Mouse (Mus musculus) kidney, embryonic 16.5 days (tissue): Measurements from ENCODE around the gene Myoz2. TPM values are rescaled to one million over a fixed set of nuclear protein-coding genes. Genes with fewer than 3 reads are reported as not detected.
A peak's percentile ranks its signal among the peaks of the same experiment; 100 is the strongest.

Experiments
- ATAC-seq: fragments of 200-750 bp; cut with Nextera tagmentation; 2 replicates; pipeline ENCODE4 v1.8.0; 2017; ENCODE audit warnings: moderate TSS enrichment; ENCODE audit not compliant: low FRiP score, low TSS enrichment
- H3K27ac ChIP-seq: fragments of 300-500 bp; sonication (generic); 2 replicates; pipeline ENCODE4 v1.5.1; 2014; ENCODE audit warnings: low read length
- H3K27me3 ChIP-seq: fragments of 300-500 bp; sonication (generic); 2 replicates; pipeline ENCODE4 v1.6.1; 2014; ENCODE audit warnings: low read length, control low read depth, mixed read lengths; ENCODE audit not compliant: insufficient read depth
- H3K36me3 ChIP-seq: fragments of 300-500 bp; sonication (generic); 2 replicates; pipeline ENCODE4 v1.6.1; 2014; ENCODE audit warnings: low read length, control low read depth, mixed read lengths; ENCODE audit not compliant: insufficient read depth
- H3K4me1 ChIP-seq: fragments of 300-500 bp; sonication (generic); 2 replicates; pipeline ENCODE4 v1.6.1; 2014; ENCODE audit warnings: low read length, control low read depth, mixed read lengths; ENCODE audit not compliant: insufficient read depth
- H3K4me2 ChIP-seq: fragments of 300-500 bp; sonication (generic); replicated peaks from 2 replicates; pipeline ENCODE4 v1.6.1; 2014; ENCODE audit warnings: low read depth, low read length
- H3K4me3 ChIP-seq: fragments of 300-500 bp; sonication (generic); 2 replicates; pipeline ENCODE4 v1.5.1; 2014; ENCODE audit warnings: mild to moderate bottlenecking, low read length
- H3K9ac ChIP-seq: fragments of 300-500 bp; sonication (generic); replicated peaks from 2 replicates; pipeline ENCODE4 v1.6.1; 2014; ENCODE audit warnings: low read length
- H3K9me3 ChIP-seq: fragments of 300-500 bp; sonication (generic); 2 replicates; pipeline ENCODE4 v1.6.1; 2016; ENCODE audit warnings: low read length, control low read depth
- WGBS: fragments of 180-500 bp; shearing (Covaris S2); extraction: QIAGEN DNeasy Blood & Tissue Kit; methylation state at CpG from one replicate; pipeline ENCODE4 v1.1.7; 2014; 5-methylcytosine and 5-hydroxymethylcytosine counted together
- polyA plus RNA-seq: library from polyadenylated mRNA; unstranded; fragments of >200 nt; fragmentation: Nextera tagmentation; extraction: Ambion mirVana; gene quantifications from 2 replicates; pipeline ENCODE4 v1.2.1, GENCODE M21; 2015

The Myoz2 gene
- polyA plus RNA-seq, 1 experiment from 2014 or later: 1.3 TPM

DNA sequence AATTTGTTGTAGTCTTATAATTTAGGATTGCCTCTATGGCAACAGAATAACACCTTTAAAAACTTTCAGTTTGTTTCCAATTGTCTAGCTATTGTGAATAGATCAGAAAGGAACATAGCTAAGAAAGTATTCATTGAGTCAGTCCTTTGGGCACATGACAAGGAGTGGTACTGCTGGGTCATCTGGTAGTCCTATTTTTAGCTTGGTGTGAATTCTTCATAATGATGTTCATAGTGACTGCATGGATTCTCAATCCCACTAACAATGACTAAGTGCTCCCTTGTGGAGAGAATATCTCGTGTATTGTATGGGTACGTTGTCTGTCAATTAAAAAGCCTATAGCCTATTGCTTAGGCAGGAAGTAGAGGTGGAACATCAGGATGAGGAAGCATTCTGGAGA lies 16.0 kb downstream of the Myoz2 start:
- no peak overlapping the region for H3K27ac ChIP-seq
- no peaks in the 10 kb centered on the region for H3K9me3 ChIP-seq
- no peaks in the 10 kb centered on the region for H3K36me3 ChIP-seq
- H3K9ac ChIP-seq: no peak overlapping the region
- no peaks in the 10 kb centered on the region for H3K4me1 ChIP-seq
- H3K27me3 ChIP-seq: no peaks in the 10 kb centered on the region
- no peak overlapping the region for H3K4me2 ChIP-seq
- WGBS: 84% methylated on average over 2 of the region's 2 CpGs
- no peak for ATAC-seq
- no peak overlapping the region for H3K4me3 ChIP-seq

DNA sequence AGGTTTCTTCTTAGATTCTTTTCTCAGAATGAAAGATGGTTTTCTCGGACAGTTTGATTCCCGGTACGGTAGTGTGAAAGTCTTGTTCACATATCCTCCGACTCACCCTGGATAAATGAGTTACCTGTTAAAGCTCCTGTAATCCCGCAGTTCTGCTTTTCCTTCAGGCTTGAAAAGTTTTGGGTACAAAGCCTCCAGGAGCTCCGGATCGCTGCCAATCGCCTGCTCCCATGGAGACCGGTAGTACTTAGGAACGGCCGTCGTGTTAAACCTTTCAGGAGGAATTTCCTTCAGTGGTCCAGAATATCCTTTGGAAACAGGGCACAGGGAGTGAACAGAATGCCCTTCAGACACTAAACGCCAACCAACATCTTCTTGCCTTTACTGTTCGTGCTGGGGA lies 21.3 kb downstream of the Myoz2 start:
- Histone ChIP-seq H3K4me1 (no peaks in the 10 kb centered on the region), H3K36me3 (no peaks in the 10 kb centered on the region), H3K4me2 (no peak overlapping the region), H3K9ac (no peak overlapping the region), H3K27ac (no peak overlapping the region), H3K9me3 (no peaks in the 10 kb centered on the region), H3K27me3 (no peaks in the 10 kb centered on the region), H3K4me3 (no peak overlapping the region)
- no peak for ATAC-seq
- 77% methylated on average over 14 of the region's 14 CpGs for WGBS

DNA sequence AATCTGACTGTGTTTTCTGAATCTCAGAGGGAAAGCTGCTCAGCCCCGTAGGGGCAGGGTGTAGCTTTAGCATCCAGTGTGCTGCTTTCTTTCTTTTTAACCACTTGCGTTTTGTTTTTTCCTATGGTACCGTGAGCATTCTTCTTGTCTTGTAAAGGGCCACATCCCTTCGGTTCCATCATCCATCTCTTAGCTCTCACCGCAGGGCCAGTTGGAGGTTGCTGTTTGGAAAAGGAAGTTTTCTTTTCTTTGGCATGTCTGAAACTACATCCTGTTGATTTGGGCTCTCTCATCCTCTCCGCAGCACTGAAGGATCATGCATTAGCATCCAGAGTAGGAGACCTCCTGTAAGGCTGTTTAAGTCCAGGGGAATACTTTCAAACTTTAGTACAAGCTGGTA lies 25.4 kb downstream of the Myoz2 start:
- H3K4me2 ChIP-seq: no peak overlapping the region
- WGBS: 47% methylated on average over 6 of the region's 6 CpGs
- no peaks in the 10 kb centered on the region for H3K27me3 ChIP-seq
- ATAC-seq: no peak
- no peak overlapping the region for H3K27ac ChIP-seq
- H3K9me3 ChIP-seq: no peaks in the 10 kb centered on the region
- no peaks in the 10 kb centered on the region for H3K36me3 ChIP-seq
- H3K9ac ChIP-seq: no peak overlapping the region
- no peak overlapping the region for H3K4me3 ChIP-seq
- H3K4me1 ChIP-seq: no peaks in the 10 kb centered on the region

DNA sequence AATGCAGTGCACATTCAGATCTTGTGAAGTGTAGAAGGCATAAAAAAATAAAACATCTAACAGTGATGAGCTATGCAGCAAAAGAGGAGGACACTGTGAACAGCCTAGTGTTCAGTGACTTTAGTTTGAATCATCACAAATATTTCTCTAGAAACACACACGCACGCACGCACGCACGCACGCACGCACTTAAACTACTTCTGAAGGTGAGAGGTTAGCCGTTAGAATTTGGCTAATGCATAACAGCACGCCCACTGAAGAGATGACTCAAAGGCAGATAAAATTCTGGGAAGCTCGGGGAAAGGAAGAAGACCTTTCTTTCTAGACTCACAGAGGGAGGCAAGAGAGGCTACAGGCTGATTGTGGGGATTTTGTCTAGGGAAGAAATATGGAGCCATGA lies 27.4 kb downstream of the Myoz2 start:
- ATAC-seq: no peak
- no peak overlapping the region for H3K27ac ChIP-seq
- WGBS: 75% methylated on average over 10 of the region's 10 CpGs
- H3K9me3 ChIP-seq: no peaks in the 10 kb centered on the region
- no peaks in the 10 kb centered on the region for H3K27me3 ChIP-seq
- H3K4me2 ChIP-seq: no peak overlapping the region
- H3K36me3 ChIP-seq: no peaks in the 10 kb centered on the region
- H3K4me1 ChIP-seq: no peaks in the 10 kb centered on the region
- H3K9ac ChIP-seq: no peak overlapping the region
- no peak overlapping the region for H3K4me3 ChIP-seq

DNA sequence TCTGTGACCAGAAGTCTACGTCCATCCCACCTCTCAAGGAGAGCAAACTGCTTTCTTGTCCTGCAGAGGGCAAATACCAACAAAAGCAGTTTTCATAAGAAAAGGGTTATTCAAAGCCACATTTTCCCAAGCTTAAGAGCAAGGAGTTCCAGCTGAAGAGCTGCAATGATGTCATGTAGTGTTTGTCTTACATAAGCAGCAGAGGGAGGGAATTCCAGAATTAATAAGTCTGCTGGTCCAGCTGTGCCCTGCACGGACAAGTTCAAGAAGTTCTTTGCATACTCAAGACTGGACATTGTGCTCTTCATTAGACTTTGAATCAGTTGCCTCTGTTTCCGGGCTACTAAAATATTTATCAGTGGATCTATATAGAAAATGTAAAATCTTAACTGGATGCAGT lies 33.8 kb downstream of the Myoz2 start:
- no peaks in the 10 kb centered on the region for H3K4me1 ChIP-seq
- no peak overlapping the region for H3K27ac ChIP-seq
- no peak for ATAC-seq
- H3K9ac ChIP-seq: no peak overlapping the region
- H3K36me3 ChIP-seq: no peaks in the 10 kb centered on the region
- no peak overlapping the region for H3K4me3 ChIP-seq
- no peaks in the 10 kb centered on the region for H3K9me3 ChIP-seq
- H3K27me3 ChIP-seq: no peaks in the 10 kb centered on the region
- no peak overlapping the region for H3K4me2 ChIP-seq
- 67% methylated on average over 3 of the region's 3 CpGs for WGBS

DNA sequence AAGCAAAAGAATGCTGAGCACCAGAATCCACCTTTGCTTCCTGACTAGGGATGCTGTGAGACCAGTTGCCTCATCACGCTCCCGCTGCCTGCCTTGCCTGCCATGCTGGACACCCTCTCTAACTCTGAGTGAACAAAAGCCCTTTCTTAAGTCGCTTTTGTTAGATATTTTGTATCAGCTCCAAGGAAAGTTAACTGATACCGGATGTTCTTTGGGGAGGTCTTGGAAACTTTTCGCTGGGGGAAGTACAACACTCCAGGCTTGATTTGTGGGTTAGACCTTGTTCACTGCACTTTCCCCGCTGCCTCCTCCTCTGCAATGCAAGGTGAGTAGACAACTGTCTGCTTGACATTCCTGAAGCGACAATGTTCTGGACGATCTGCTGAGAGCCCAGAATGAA lies 36.3 kb downstream of the Myoz2 start:
- no peaks in the 10 kb centered on the region for H3K27me3 ChIP-seq
- no peak overlapping the region for H3K4me3 ChIP-seq
- H3K9ac ChIP-seq: no peak overlapping the region
- no peaks in the 10 kb centered on the region for H3K4me1 ChIP-seq
- H3K27ac ChIP-seq: no peak overlapping the region
- WGBS: 59% methylated on average over 8 of the region's 8 CpGs
- no peaks in the 10 kb centered on the region for H3K36me3 ChIP-seq
- H3K4me2 ChIP-seq: no peak overlapping the region
- no peak for ATAC-seq
- H3K9me3 ChIP-seq: peaks cover 7% of the 10 kb centered on the region; the same call in 1 of the 2 replicates

DNA sequence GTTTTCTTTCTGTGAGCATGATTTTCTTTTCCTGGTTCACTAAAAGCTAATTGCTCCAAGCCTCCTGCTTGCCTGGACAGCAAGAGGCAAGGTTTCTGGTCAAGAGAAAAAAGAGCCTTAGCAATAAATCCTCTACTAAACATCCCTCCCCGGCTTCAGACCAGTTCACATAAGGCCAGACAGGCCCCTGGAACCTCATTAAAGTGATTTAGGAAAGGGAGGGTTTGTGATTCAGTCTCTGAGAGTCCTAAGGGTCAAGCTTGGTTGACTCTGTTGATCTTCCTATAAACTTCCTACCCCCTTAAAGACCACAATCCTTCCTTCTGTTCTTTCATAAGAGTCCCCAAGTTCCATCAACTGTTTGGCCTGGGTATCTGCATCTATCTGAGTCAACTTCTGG lies 37.8 kb downstream of the Myoz2 start:
- no peaks in the 10 kb centered on the region for H3K36me3 ChIP-seq
- no peak overlapping the region for H3K4me3 ChIP-seq
- no peak overlapping the region for H3K4me2 ChIP-seq
- no peaks in the 10 kb centered on the region for H3K4me1 ChIP-seq
- peaks cover 7% of the 10 kb centered on the region; the same call in 1 of the 2 replicates for H3K9me3 ChIP-seq
- no peaks in the 10 kb centered on the region for H3K27me3 ChIP-seq
- H3K27ac ChIP-seq: no peak overlapping the region
- ATAC-seq: peak; percentile 71; the same call in 1 of the 2 replicates
- H3K9ac ChIP-seq: no peak overlapping the region
- 6% methylated on average over 1 of the region's 1 CpGs for WGBS

DNA sequence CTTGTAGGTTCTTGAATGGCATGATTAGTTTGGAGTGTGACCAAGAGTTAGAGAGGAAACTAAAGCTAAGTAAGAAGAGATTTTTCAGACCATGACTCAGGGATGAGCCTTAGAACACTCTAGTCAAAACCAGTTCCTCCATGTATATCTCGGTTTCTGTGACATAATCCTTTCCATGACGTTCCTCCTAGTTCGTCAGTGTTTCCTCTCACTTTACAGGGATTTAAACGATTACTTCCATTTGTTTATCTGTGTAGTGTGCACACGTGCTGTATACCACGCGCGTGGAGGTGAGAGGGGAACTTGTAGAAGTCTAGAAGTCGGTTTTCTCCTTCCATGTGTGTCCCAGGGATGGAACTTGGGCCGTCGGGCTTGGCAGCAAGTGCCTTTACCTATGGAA lies 47.9 kb downstream of the Myoz2 start:
- WGBS: 88% methylated on average over 11 of the region's 11 CpGs

DNA sequence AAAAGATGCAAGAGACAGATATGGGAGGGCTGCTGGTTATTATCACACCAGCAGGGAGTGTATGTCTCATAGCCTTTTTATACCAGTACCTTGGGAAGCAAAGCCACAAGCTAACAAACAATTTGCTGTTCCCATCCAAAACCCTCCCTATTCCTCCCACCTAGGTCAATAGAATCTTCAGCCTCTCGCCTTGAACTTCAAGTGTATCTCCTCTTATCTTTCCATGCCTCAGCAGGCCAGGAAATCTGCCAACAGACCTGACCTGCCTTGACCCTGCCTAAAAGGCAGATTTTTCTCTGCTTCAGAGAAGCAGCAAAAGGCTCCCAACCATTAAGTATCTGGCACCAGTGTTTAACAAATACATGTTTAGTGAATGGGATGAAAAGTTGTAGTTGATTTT lies 48.4 kb downstream of the Myoz2 start:
- Histone ChIP-seq H3K9me3 (no peaks in the 10 kb centered on the region), H3K9ac (no peak overlapping the region), H3K36me3 (no peaks in the 10 kb centered on the region), H3K27me3 (no peaks in the 10 kb centered on the region), H3K4me3 (no peak overlapping the region), H3K4me2 (no peak overlapping the region), H3K27ac (peak overlapping the region; percentile 36; the same call in 1 of the 2 replicates), H3K4me1 (peaks cover 18% of the 10 kb centered on the region)
- WGBS: 13% methylated on average over 1 of the region's 1 CpGs
- no peak for ATAC-seq

More for the DNA sequence above, 47.9 kb downstream of the Myoz2 start:
- Histone ChIP-seq H3K27me3 (no peaks in the 10 kb centered on the region), H3K36me3 (no peaks in the 10 kb centered on the region), H3K4me1 (peaks cover 18% of the 10 kb centered on the region), H3K4me3 (no peak overlapping the region), H3K9me3 (no peaks in the 10 kb centered on the region), H3K9ac (no peak overlapping the region), H3K4me2 (no peak overlapping the region), H3K27ac (peak overlapping the region; percentile 36; the same call in 1 of the 2 replicates)
- ATAC-seq: no peak

DNA sequence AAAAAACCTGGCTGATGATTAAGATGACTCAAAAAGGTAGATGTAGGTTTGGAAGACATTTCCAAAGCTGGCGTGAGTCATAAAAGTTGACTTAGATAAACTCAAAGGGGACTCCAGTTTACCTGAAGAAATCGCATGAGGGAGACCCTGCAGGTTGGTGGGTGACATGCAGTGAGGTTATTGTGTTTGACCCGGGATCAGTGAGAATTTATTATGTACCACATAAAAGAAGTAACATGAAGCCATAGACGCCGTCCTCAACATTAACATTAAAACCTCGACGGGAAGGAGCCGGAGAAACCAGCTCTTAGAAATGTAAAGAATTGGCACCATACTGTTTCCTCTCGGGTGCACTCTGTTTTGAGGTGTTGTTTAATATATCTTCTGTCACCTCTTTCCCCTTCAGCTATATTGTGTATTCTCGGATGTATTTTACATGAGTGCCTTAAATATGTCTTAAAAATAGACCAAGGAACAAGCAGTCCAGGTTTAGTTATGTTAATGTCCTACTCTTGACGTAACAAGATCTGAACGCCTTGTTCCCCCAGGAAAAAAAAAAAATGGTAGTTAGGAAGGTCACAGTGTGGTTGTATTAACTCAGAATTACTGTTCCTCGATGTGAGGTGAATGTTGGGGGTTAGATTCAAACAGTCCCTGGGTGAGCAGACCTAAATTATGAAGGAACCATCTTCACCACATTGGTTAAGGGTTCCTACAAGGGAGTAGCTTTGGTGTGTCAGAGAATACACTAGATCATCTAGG lies 49.5 kb downstream of the Myoz2 start:
- 12% methylated on average over 13 of the region's 13 CpGs for WGBS

More for the DNA sequence above, 49.5 kb downstream of the Myoz2 start:
- Histone ChIP-seq H3K9me3 (no peaks in the 10 kb centered on the region), H3K4me3 (peak overlapping the region; percentile 81), H3K4me1 (peaks cover 18% of the 10 kb centered on the region), H3K9ac (peak overlapping the region; percentile 95), H3K36me3 (no peaks in the 10 kb centered on the region), H3K27ac (peak overlapping the region; percentile 96), H3K4me2 (peak overlapping the region; percentile 55), H3K27me3 (no peaks in the 10 kb centered on the region)
- ATAC-seq: no peak
